Mouse (Mus musculus) liver, postnatal 0 days (tissue): ENCODE results near the gene Dnm3. TPM values are rescaled to one million over a fixed set of nuclear protein-coding genes. Genes with fewer than 3 reads are reported as not detected.

Experiments used
- ATAC-seq: fragments of 200-750 bp; cut with Nextera tagmentation; 2 replicates; pipeline ENCODE4 v1.8.0; 2017; ENCODE audit warnings: mild to moderate bottlenecking, moderate library complexity
- DNase-seq: peaks from one replicate; pipeline ENCODE4 v3.0.0-alpha.2; 2016
- H3K27ac ChIP-seq: fragments of 300-500 bp; sonication (generic); 2 replicates; pipeline ENCODE4 v1.5.1; 2014; ENCODE audit warnings: antibody characterized with exemption, moderate library complexity, mild to moderate bottlenecking, low read depth
- H3K27me3 ChIP-seq: fragments of 300-500 bp; sonication (generic); 2 replicates; pipeline ENCODE4 v1.6.1; 2014; ENCODE audit warnings: low read length, control low read depth, mixed read lengths; ENCODE audit not compliant: insufficient read depth
- H3K36me3 ChIP-seq: fragments of 300-500 bp; sonication (generic); replicated peaks from 2 replicates; pipeline ENCODE4 v1.6.1; 2014; ENCODE audit warnings: mild to moderate bottlenecking, control low read depth, low read length, moderate library complexity, mixed read lengths; ENCODE audit not compliant: insufficient read depth
- H3K4me1 ChIP-seq: fragments of 300-500 bp; sonication (generic); 2 replicates; pipeline ENCODE4 v1.6.1; 2014; ENCODE audit warnings: antibody characterized with exemption, mild to moderate bottlenecking, control low read depth; ENCODE audit not compliant: insufficient read depth
- H3K4me2 ChIP-seq: fragments of 300-500 bp; sonication (generic); 2 replicates; pipeline ENCODE4 v1.6.1; 2014; ENCODE audit warnings: low read depth, mild to moderate bottlenecking, low read length, moderate library complexity, mixed read lengths
- H3K4me3 ChIP-seq: fragments of 300-500 bp; sonication (generic); 2 replicates; pipeline ENCODE4 v1.5.1; 2014; ENCODE audit warnings: low read depth, low read length
- H3K9ac ChIP-seq: fragments of 300-500 bp; sonication (generic); replicated peaks from 2 replicates; pipeline ENCODE4 v1.6.1; 2014; ENCODE audit warnings: mild to moderate bottlenecking, moderate library complexity
- H3K9me3 ChIP-seq: fragments of 300-500 bp; sonication (generic); 2 replicates; pipeline ENCODE4 v1.6.1; 2016; ENCODE audit warnings: mild to moderate bottlenecking, control low read depth, low read length, mixed read lengths
- CTCF ChIP-seq: sonication (generic); IDR thresholded peaks from 2 replicates; pipeline ENCODE4 v1.5.1; 2016; ENCODE audit warnings: antibody characterized with exemption, low read depth
- EP300 ChIP-seq: IDR thresholded peaks from 2 replicates; pipeline ENCODE4 v1.6.1; 2016; ENCODE audit warnings: antibody characterized with exemption, low read depth, mild to moderate bottlenecking
- WGBS: fragments of 180-500 bp; shearing (Covaris S2); extraction: QIAGEN DNeasy Blood & Tissue Kit; methylation state at CpG from one replicate; pipeline ENCODE4 v1.1.7; 2014; ENCODE audit not compliant: insufficient replicate concordance; 5-methylcytosine and 5-hydroxymethylcytosine counted together
- polyA plus RNA-seq: library from polyadenylated mRNA; unstranded; fragments of >200 nt; fragmentation: Nextera tagmentation; extraction: Ambion mirVana; gene quantifications from 2 replicates; pipeline ENCODE4 v1.2.1, GENCODE M21; 2015

The Dnm3 gene
- polyA plus RNA-seq, 1 experiment from 2014 or later, result 0.14 TPM

DNA sequence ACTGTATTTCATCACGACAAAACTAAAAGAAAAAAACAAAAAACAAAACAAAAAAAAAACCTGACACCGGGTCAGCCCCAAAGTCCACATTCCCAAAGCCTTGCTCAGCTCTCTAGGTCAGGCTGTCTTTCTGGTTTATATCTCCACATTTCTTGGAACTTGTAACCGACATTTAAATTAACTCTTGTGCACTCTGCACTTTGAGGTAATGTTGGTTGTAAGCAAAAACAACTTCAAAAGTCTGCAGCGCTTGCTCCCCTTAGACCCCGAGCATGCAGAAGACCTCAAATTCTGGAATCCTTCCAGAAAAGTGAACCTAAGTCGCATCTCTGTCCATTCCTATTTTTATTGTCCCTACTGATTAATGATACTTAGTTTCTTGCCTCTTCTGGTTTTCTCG is 297.4 kb downstream of the Dnm3 start:
- H3K27ac ChIP-seq, result no peak overlapping the region
- no peak for TF ChIP-seq CTCF
- no peak for TF ChIP-seq EP300
- no peak for DNase-seq
- 71% methylated on average over 7 of the region's 7 CpGs for WGBS
- H3K4me3 ChIP-seq, result no peak overlapping the region
- no peaks in the 10 kb centered on the region for H3K4me1 ChIP-seq
- no peaks in the 10 kb centered on the region for H3K36me3 ChIP-seq
- no peaks in the 10 kb centered on the region for H3K9me3 ChIP-seq
- H3K9ac ChIP-seq, result no peak overlapping the region
- no peak overlapping the region for H3K4me2 ChIP-seq
- ATAC-seq, result no peak
- no peaks in the 10 kb centered on the region for H3K27me3 ChIP-seq

DNA sequence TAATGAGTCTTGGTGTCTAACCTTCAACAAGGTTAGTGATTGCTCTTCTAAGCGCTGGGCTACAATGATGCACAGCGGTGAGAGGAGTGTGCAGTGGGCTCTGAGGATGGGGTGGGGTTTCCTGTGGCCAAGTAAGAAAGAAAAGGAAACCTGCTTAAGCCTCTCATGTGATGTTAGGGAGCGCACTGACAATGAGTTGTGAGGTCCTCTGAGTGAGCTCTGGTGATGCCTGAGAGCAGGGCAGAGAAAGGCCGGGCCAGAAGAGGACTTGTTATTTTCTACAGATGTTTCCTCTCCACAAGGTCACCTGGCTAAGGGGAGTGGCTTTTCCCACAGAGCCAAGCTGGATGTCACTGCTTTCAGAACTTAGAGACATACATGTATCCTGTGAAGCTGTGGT is 298.4 kb downstream of the Dnm3 start:
- no peaks in the 10 kb centered on the region for H3K27me3 ChIP-seq
- no peaks in the 10 kb centered on the region for H3K36me3 ChIP-seq
- TF ChIP-seq CTCF (no peak), EP300 (no peak)
- no peak overlapping the region for H3K27ac ChIP-seq
- no peak overlapping the region for H3K4me2 ChIP-seq
- DNase-seq (no peak), ATAC-seq (no peak)
- no peaks in the 10 kb centered on the region for H3K4me1 ChIP-seq
- H3K9ac ChIP-seq, result no peak overlapping the region
- 77% methylated on average over 4 of the region's 4 CpGs for WGBS
- H3K4me3 ChIP-seq, result no peak overlapping the region
- no peaks in the 10 kb centered on the region for H3K9me3 ChIP-seq

DNA sequence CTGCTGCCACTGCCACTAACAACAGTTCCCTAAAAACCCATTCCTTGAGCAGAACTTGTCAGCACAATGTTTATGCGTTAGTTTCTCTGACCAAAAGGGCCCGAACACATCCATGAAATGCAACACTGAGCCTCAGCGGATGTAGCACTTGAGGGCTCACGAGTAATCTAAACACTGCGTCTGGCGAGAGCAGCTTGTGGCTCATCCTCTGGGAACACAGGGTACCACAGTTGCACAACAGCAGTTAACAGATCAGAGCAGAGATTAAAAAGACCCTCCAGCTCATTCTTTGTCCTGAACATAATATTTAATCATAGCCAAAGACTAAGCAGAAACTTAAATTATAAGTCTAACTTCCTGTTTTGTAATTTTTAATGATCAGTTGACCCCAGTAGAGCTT is 305.0 kb downstream of the Dnm3 start:
- Histone ChIP-seq H3K36me3 (no peaks in the 10 kb centered on the region), H3K4me1 (no peaks in the 10 kb centered on the region), H3K4me2 (no peak overlapping the region), H3K4me3 (no peak overlapping the region), H3K9me3 (no peaks in the 10 kb centered on the region), H3K9ac (no peak overlapping the region), H3K27me3 (no peaks in the 10 kb centered on the region), H3K27ac (no peak overlapping the region)
- TF ChIP-seq EP300 (no peak), CTCF (no peak)
- no peak for ATAC-seq
- 77% methylated on average over 6 of the region's 6 CpGs for WGBS
- no peak for DNase-seq

DNA sequence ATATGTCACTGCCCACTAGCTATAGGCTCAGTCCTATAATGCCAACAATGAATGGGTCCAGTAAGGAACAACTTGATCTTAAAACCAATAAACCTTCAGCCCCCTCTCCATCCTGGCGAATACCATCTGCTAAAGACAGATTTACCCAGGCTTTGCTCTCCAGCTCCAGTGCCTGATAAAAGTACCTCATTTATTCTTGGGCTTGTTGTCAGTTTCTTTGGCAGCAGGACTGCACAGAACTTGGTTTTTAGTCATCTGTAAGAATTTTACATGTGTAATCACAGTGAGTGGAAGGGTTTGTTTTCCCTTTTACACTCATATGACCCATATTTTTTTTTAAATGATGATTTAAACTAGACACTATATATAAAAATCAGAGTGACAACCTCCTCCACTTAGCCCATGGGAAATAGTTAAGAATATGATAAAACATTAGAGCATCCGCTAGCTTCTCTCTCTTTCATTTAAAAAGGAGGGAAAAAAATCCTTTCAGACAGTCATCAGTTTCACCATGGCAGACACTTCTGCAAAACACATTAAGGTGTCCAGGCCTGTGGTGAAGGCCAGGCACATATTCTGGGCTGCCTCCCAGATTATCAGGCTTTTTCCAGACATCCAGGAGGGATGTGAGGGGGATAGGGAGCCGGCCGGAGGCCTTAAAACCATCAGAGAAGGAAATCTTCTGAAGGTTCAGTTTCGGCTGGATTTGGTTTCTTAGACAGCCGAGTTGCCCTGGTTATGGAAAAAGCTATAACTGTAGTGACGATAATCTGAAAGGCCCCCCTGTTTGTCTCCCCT is 313.9 kb downstream of the Dnm3 start:
- Histone ChIP-seq H3K4me3 (no peak overlapping the region), H3K9me3 (no peaks in the 10 kb centered on the region), H3K4me1 (no peaks in the 10 kb centered on the region), H3K27me3 (no peaks in the 10 kb centered on the region), H3K4me2 (no peak overlapping the region), H3K27ac (no peak overlapping the region), H3K36me3 (no peaks in the 10 kb centered on the region), H3K9ac (no peak overlapping the region)
- ATAC-seq (no peak), DNase-seq (no peak)
- TF ChIP-seq EP300, result no peak
- no peak for TF ChIP-seq CTCF
- 82% methylated on average over 7 of the region's 7 CpGs for WGBS

DNA sequence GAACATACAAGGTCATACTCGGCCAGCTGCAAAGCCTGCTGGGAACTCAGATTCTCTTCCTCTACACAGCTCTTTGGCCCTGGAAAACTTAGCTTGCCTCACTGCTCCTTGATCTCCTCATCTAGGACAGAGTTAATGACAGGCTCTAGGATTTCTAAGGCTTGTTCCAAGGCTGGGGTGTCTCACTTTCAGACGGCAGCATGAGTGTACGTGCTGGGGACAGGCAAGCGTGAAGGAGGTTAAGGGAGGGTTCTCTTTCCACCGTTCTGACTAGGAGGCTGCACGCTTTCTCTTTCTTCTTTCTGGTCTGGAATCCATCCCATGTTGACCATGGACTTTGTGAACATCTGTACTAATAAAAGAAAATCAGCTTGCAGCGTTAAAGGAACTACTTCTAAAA is 315.2 kb downstream of the Dnm3 start:
- no peaks in the 10 kb centered on the region for H3K27me3 ChIP-seq
- no peaks in the 10 kb centered on the region for H3K4me1 ChIP-seq
- no peaks in the 10 kb centered on the region for H3K36me3 ChIP-seq
- H3K9ac ChIP-seq, result no peak overlapping the region
- no peak overlapping the region for H3K4me3 ChIP-seq
- no peak for DNase-seq
- no peak for ATAC-seq
- no peaks in the 10 kb centered on the region for H3K9me3 ChIP-seq
- no peak overlapping the region for H3K27ac ChIP-seq
- no peak overlapping the region for H3K4me2 ChIP-seq
- 64% methylated on average over 7 of the region's 7 CpGs for WGBS
- TF ChIP-seq CTCF (no peak), EP300 (no peak)

DNA sequence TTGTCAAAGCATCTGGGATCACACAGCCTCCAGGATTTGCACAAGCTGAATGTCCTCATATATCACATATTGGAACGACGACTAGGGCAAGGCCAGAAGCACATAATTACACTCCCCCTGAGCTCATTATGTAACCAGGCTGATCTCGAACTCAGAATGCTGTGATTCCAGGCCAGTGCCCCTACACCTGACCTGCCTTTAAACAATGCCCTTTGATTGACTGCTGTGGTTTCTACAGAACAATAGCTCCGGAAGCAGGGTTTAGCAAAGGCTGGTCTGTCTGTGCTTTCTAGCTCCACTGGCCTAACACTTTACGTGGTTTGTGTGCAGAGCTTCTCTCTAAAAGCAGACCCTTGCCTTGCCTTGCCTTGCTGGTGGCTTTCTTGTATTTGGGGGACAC is 315.6 kb downstream of the Dnm3 start:
- no peak for DNase-seq
- Histone ChIP-seq H3K27ac (no peak overlapping the region), H3K27me3 (no peaks in the 10 kb centered on the region), H3K4me2 (no peak overlapping the region), H3K36me3 (no peaks in the 10 kb centered on the region), H3K9ac (no peak overlapping the region), H3K4me3 (no peak overlapping the region), H3K4me1 (no peaks in the 10 kb centered on the region), H3K9me3 (no peaks in the 10 kb centered on the region)
- TF ChIP-seq CTCF (no peak), EP300 (no peak)
- ATAC-seq, result no peak
- WGBS, result 42% methylated on average over 5 of the region's 5 CpGs
